Mouse (Mus musculus): ENCODE measurements around the gene BC100530.
"Not testable (repeated sequence)": the region's sequence is repeated elsewhere in the genome, so short reads cannot be mapped to it uniquely, and the experiment has no call there.

The BC100530 gene

GRCm38 (mm10) chr16:36367648-36368047, at the start of gene BC100530:
Gene BC100530, minus strand, starts transcription at chr16:36367748.
- DNase-seq (ENCODE audit: low spot score in 2 of 2) = not testable (repeated sequence)

GRCm38 (mm10) chr16:36408357-36408756, 40.8 kb upstream of the BC100530 start, which contains the start of gene Stfa2:
Gene Stfa2, minus strand, starts transcription at chr16:36408457.
- DNase-seq (ENCODE audit: low spot score in 2 of 2) = no peak

- DNase-seq (ENCODE audit: low spot score in 2 of 2) = no peak
These were observed 21.5 kb upstream of the BC100530 start for GRCm38 (mm10) chr16:36389060-36389459.

GRCm38 (mm10) chr16:36337171-36337570, 30.4 kb downstream of the BC100530 start:
- no peak for DNase-seq (ENCODE audit: low spot score in 2 of 2)

- DNase-seq (ENCODE audit: low spot score in 2 of 2) = no peak
These were observed 33.3 kb downstream of the BC100530 start, which contains the start of gene BC117090 for GRCm38 (mm10) chr16:36334232-36334631. Gene BC117090, minus strand, starts transcription at chr16:36334332.

- DNase-seq (ENCODE audit: low spot score in 2 of 2) = no peak
These were observed 48.3 kb downstream of the BC100530 start for GRCm38 (mm10) chr16:36319286-36319685.

- DNase-seq (ENCODE audit: low spot score in 2 of 2) = not testable (repeated sequence)
These were observed 51.4 kb downstream of the BC100530 start for GRCm38 (mm10) chr16:36316111-36316510.

Data from frontal cortex, postnatal 36 days (tissue).